Mouse (Mus musculus): ENCODE results near the gene Hs3st4.

The Hs3st4 gene

GRCm38 (mm10) chr7:124136133-124136532, 153.5 kb downstream of the Hs3st4 start:
- DNase-seq (ENCODE audit: low read depth) = no peak

DNA sequence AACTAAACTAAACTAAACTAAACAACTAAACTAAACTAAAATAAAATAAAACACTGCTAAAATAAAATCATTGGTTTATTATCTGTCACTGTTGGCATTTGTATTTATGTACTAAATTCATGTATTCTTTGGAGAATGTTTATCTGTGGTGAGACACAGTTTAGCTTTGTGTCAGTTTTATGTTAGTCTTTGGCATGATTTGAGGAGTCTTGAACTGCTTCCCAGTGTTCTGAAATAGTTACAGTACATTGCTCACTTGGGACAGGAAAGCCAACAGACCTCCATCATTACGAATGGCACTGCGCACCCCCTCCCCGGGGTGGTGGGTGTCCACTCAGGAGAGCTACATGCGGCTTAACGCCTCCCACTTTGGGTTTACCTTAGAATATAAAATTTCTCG, 158.6 kb downstream of the Hs3st4 start:
- DNase-seq (ENCODE audit: low read depth) = no peak

DNA sequence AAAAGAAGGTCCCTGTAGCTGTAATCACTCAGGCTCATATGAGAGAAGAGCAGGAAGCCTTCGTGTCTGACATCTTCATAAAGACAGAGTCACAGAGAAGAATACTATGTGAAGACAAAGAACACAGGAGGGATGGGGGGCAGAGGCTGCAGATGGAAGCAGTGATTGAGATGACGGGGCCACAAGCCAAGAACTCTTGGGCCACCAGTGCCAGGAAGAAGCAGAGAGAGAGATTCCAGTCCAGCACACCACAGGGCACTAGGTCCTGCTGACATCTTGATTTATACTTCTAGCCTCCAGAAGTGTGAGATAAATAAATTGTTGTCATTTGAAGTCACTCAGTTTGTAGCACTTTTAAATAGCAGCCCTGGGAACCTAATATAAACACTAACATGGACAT, 168.2 kb downstream of the Hs3st4 start:
- DNase-seq (ENCODE audit: low read depth) = no peak

- no peak for DNase-seq (ENCODE audit: low read depth)
Observed at GRCm38 (mm10) chr7:124163301-124163700, 180.6 kb downstream of the Hs3st4 start.

- DNase-seq (ENCODE audit: low read depth) = no peak
Observed at GRCm38 (mm10) chr7:124166229-124166628, 183.6 kb downstream of the Hs3st4 start.

DNA sequence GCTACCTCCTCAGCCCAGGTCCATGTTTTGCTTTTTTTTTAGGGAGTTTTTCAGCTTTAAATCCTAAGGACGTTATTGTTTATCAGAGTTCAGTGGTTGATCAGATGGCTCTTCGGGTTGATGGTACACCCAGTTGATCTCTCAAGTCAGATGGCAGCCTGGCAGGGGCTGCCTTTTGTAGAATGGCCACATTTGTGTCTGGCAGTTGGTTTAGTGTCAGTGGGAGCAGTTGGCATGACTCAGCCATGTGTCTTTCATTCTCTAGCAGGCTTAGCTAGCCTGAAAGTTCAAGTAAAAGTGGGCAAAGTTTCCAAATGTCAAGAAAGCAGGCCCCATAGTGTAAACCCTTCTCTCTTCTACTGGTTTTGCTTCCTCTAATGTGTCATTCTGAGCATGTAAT, 186.1 kb downstream of the Hs3st4 start:
- no peak for DNase-seq (ENCODE audit: low read depth)

GRCm38 (mm10) chr7:124170001-124170400, 187.3 kb downstream of the Hs3st4 start:
- no peak for DNase-seq (ENCODE audit: low read depth)

GRCm38 (mm10) chr7:124171992-124172391, 189.3 kb downstream of the Hs3st4 start:
- no peak for DNase-seq (ENCODE audit: low read depth)

DNA sequence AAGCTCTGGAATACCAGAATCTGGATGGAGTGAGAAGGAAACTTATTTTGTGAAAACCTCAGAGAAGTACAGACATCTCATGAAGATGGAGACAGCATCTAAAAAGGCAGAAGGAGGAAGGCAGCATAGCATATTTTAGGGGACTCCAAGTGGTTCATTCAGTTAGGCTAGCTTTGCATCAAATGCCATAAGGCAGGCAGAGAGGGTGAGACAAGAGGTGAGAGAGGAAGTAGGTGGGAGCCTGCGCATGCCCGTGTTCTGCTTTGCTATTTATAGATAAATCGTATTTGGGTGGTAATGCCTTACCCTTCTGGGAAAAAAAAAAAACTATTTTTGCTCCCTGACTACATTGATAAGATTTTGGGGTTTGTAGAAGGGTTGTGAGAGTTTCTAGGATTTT, 198.3 kb downstream of the Hs3st4 start:
- DNase-seq (ENCODE audit: low read depth) = no peak

GRCm38 (mm10) chr7:124184693-124185092, 202.0 kb downstream of the Hs3st4 start:
- DNase-seq (ENCODE audit: low read depth) = no peak

GRCm38 (mm10) chr7:124198811-124199570, 216.3 kb downstream of the Hs3st4 start:
- no peak for DNase-seq (ENCODE audit: low read depth)

DNA sequence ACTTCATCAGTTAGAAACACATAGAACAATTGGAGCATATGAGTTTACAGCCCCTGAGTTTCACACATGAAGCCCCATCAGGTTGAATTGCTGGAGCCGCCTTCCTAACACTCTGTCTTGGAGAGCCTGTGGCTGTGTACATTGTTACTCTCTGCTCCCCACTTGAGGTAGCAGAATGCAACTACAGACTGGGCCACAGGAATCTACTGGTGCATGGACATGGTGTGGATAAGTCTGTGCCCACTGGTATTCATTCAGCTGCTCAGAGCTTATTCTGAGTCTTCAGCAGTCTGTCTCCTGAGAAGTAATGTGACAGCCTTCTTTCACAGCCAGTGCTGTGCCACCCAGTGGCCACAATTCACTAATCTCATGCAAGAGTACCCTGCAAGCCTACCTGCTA, 234.3 kb downstream of the Hs3st4 start:
- no peak for DNase-seq (ENCODE audit: low read depth)

DNA sequence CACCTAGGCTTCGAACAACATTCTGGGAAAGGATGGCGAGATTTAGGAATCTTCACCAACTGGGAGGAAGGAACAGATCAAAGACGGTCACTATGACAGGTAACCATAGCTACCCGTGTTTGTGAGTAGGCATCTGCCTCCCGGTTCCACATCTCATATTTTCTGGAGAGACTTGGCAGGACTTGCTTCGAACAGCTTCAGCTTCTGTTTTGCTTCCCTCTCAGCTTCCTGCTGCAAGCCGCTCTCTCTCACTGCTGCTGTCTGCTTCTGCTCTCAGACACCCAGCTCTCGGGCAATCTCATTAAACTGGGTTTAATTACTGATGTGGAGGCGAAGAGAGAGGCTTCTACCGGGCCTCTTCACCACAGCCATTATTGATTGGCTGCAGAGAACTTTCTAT, 237.9 kb downstream of the Hs3st4 start:
- DNase-seq (ENCODE audit: low read depth) = no peak

- no peak for DNase-seq (ENCODE audit: low read depth)
Observed at GRCm38 (mm10) chr7:124237896-124238670, 255.4 kb downstream of the Hs3st4 start.

GRCm38 (mm10) chr7:124239903-124240647, 257.4 kb downstream of the Hs3st4 start:
- no peak for DNase-seq (ENCODE audit: low read depth)

- no peak for DNase-seq (ENCODE audit: low read depth)
Observed at GRCm38 (mm10) chr7:124249838-124250237, 267.2 kb downstream of the Hs3st4 start.

GRCm38 (mm10) chr7:124250566-124250965, 267.9 kb downstream of the Hs3st4 start:
- no peak for DNase-seq (ENCODE audit: low read depth)

GRCm38 (mm10) chr7:124258419-124258818, 275.8 kb downstream of the Hs3st4 start:
- DNase-seq (ENCODE audit: low read depth) = no peak

- no peak for DNase-seq (ENCODE audit: low read depth)
Observed at GRCm38 (mm10) chr7:124270734-124271133, 288.1 kb downstream of the Hs3st4 start.

GRCm38 (mm10) chr7:124289873-124290272, 307.2 kb downstream of the Hs3st4 start:
- DNase-seq (ENCODE audit: low read depth) = no peak

- no peak for DNase-seq (ENCODE audit: low read depth)
Observed at GRCm38 (mm10) chr7:124319451-124319850, 336.8 kb downstream of the Hs3st4 start.

DNA sequence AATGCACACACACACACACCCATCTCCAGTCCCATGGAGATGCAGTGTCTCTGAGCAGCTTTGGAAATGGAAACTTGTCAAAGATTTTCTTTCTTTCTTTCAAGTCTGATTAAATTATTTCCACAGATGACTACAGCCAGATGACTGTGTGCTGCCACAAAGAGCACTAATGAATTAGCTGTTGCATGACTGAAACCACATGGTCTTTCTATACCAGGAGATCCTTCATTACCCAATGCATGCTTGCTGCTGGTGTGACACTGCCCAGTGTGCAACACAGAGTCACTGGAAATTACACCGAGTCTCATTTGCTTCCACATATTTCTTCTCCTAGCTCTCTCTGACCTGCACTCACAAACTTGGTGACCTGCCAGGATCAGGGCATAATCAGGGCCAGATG, 353.0 kb downstream of the Hs3st4 start:
- no peak for DNase-seq (ENCODE audit: low read depth)

- DNase-seq (ENCODE audit: low read depth) = no peak
Observed at GRCm38 (mm10) chr7:124341510-124341909, 358.8 kb downstream of the Hs3st4 start.

Data from naive thymus-derived CD4-positive, alpha-beta T cell, adult 2 months (primary cell).